Mouse (Mus musculus): Measurements from ENCODE around the gene Slc12a4. TPM values are rescaled to one million over a fixed set of nuclear protein-coding genes. Genes with fewer than 3 reads are reported as not detected.

The Slc12a4 gene
- total and polyA plus RNA-seq, 3 experiments = 35.0 to 54.6 (median 38.1) TPM

DNA sequence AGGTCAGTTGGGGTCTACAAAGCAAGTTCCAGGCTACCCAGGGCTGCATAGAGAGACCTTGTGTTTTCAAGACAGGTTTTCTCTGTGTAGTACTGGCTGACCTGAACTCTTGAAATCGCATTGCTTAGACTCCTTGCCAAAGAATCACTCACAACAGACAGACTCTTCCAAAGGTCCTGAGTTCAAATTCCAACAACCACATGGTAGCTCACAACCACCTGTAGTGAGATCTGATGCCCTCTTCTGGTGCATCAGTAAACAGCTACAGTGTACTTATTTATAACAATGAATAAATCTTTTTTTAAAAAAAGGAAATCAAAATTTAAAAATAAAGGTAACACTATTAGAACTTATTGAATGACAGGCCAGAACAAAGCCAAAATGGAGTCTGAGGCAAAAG, 15.2 kb upstream of the Slc12a4 start:
- Histone ChIP-seq H3K4me1 (ENCODE audit: control insufficient read depth, insufficient read depth, low read length) (no peaks in the 10 kb centered on the region), H3K79me2 (replicated peaks; ENCODE audit: control insufficient read depth, insufficient read depth, low read length) (no peaks in the 10 kb centered on the region), H3K36me3 (ENCODE audit: control insufficient read depth, insufficient read depth, low read length) (no peaks in the 10 kb centered on the region), H3K27ac (no peak overlapping the region), H3K9ac (ENCODE audit: low read depth, low read length) (no peak overlapping the region), H3K27me3 (ENCODE audit: control insufficient read depth, insufficient read depth, low read length) (no peaks in the 10 kb centered on the region), H3K4me3 (no peak overlapping the region)
- intact Hi-C loops (cut with DNase I) = no loop called here
- WGBS = 92% methylated on average over 1 of the region's 1 CpGs
- DNase-seq = no peak
- TF ChIP-seq CTCF (IDR thresholded peaks at IDR 0.05) (peak; percentile 45), EP300 (IDR thresholded peaks at IDR 0.05; ENCODE audit: insufficient read depth, low read depth, low read length) (no peak), POLR2A (IDR thresholded peaks at IDR 0.05; ENCODE audit: insufficient read depth, low read depth, low read length) (no peak)

DNA sequence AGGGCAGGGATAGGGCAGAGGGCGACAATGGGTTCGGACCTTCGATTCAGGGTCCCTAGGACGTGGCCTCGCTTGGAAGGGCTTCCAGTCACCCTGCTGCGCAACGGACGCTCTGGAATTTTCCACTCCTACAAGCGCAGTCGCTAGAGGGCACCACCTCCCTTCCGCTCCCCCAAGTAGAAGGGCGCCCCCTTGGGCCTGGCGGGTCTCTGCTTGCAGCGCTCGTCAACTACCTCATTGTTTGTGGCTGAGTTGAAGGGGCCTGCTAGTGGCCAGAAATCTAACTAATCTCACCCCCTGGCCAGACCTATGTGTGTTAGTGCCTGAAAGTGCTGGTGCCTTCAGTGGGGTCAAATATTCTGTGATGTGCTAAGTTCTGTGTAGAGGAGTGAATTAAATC, 13.4 kb upstream of the Slc12a4 start, which contains the start of gene Dpep3:
Gene Dpep3, minus strand, starts transcription at position 105 of the 400 bp plus-strand sequence.
- WGBS = 90% methylated on average over 15 of the region's 15 CpGs
- TF ChIP-seq CTCF (IDR thresholded peaks at IDR 0.05) (0 out of 2 replicates have a peak, but pooled peaks have one; percentile 11), EP300 (IDR thresholded peaks at IDR 0.05; ENCODE audit: insufficient read depth, low read depth, low read length) (no peak)
- H3K79me2 ChIP-seq (replicated peaks; ENCODE audit: control insufficient read depth, insufficient read depth, low read length) = no peaks in the 10 kb centered on the region
- intact Hi-C loops (cut with DNase I) = no loop called here
- H3K4me3 ChIP-seq = no peak within 1 kb of the TSS
- no peak for DNase-seq
- no peak within 1 kb of the TSS for H3K27ac ChIP-seq
- no peak within 1 kb of the TSS for H3K9ac ChIP-seq (ENCODE audit: low read depth, low read length)
- no peaks in the 10 kb centered on the region for H3K36me3 ChIP-seq (ENCODE audit: control insufficient read depth, insufficient read depth, low read length)
- no peaks in the 10 kb centered on the region for H3K4me1 ChIP-seq (ENCODE audit: control insufficient read depth, insufficient read depth, low read length)
- H3K27me3 ChIP-seq (ENCODE audit: control insufficient read depth, insufficient read depth, low read length) = no peaks in the 10 kb centered on the region

DNA sequence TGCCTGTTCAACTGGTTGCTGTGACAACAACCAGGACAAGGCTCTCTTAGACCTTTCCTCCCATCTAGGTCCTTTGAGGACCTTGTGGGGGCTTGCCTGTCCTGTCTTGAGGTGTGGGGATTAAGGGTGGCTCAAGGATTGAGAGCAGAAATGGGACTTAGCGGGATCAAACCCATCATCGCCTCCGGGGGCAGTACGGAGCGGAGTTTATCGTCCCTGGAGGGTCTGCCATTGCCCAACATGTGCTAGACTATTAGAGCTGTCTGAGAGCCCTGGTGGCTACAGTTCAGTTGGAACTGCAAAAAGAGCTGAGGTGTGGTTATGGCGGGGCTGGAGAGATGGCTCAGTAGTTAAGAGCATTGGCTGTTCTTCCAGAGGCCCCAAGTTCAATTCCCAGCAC, 9.5 kb upstream of the Slc12a4 start:
- intact Hi-C loops (cut with DNase I) = no loop called here
- no peak for TF ChIP-seq POLR2A (IDR thresholded peaks at IDR 0.05; ENCODE audit: insufficient read depth, low read depth, low read length)
- no peak for TF ChIP-seq CTCF (IDR thresholded peaks at IDR 0.05)
- no peak for TF ChIP-seq EP300 (IDR thresholded peaks at IDR 0.05; ENCODE audit: insufficient read depth, low read depth, low read length)
- H3K79me2 ChIP-seq (replicated peaks; ENCODE audit: control insufficient read depth, insufficient read depth, low read length) = no peaks in the 10 kb centered on the region
- no peak overlapping the region for H3K9ac ChIP-seq (ENCODE audit: low read depth, low read length)
- DNase-seq = no peak
- no peaks in the 10 kb centered on the region for H3K27me3 ChIP-seq (ENCODE audit: control insufficient read depth, insufficient read depth, low read length)
- H3K27ac ChIP-seq = no peak overlapping the region
- H3K4me1 ChIP-seq (ENCODE audit: control insufficient read depth, insufficient read depth, low read length) = no peaks in the 10 kb centered on the region
- H3K36me3 ChIP-seq (ENCODE audit: control insufficient read depth, insufficient read depth, low read length) = no peaks in the 10 kb centered on the region
- no peak overlapping the region for H3K4me3 ChIP-seq
- 68% methylated on average over 7 of the region's 7 CpGs for WGBS

DNA sequence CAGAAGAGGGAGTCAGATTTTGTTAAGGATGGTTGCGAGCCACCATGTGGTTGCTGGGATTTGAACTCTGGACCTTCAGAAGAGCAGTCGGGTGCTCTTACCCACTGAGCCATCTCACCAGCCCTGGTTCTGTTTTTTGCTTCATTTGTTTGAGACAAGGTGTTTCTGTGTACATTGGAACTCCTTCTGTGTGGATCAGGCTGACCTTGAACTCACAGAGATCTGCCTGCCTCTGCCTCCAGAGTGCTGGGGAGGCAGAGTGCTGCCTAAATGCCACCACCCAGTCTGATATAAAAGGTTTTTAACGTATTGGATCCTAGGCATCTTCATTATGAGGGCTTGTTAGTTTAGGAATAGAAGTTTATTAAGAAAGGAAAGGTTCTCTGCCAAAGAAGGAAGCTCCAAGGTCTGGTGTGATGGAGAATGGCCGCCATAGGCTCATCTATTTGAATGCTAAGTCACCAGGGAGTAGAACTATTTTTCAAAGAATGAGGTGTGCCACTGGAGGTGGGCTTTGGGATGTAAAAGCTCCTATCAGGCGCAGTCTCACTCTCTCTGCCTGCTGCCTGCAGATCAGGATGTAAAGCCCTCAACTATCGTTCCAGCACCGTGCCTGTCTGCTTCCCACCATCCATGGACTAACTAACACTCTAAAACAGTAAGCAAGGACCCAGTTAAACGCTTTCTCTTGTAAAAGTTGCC, 5.3 kb upstream of the Slc12a4 start:
- WGBS = 80% methylated on average over 8 of the region's 8 CpGs

DNA sequence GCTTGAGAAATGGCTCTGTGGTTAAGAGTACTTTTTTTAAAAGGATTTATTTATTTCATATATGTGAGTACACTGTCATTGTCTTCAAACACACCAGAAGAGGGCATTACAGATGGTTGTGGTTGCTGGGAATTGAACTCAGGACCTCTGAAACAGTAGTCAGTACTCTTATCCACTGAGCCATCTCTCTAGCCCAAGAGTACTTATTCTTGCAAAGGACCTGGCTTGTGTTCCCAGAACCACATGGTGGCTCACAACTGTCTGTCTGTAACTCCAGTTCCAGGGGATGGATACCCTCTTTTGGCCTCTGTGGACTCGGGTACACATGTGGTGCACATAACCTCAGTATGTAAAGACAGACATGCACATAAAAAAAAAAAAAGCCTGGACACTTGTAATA, 3.5 kb upstream of the Slc12a4 start:
- TF ChIP-seq POLR2A (IDR thresholded peaks at IDR 0.05; ENCODE audit: insufficient read depth, low read depth, low read length) (no peak), EP300 (IDR thresholded peaks at IDR 0.05; ENCODE audit: insufficient read depth, low read depth, low read length) (no peak), CTCF (IDR thresholded peaks at IDR 0.05) (no peak)
- DNase-seq = no peak
- H3K4me3 ChIP-seq = no peak overlapping the region
- H3K27ac ChIP-seq = no peak overlapping the region
- no peaks in the 10 kb centered on the region for H3K27me3 ChIP-seq (ENCODE audit: control insufficient read depth, insufficient read depth, low read length)
- peaks cover 1% of the 10 kb centered on the region; the same call in 1 of the 2 replicates for H3K79me2 ChIP-seq (replicated peaks; ENCODE audit: control insufficient read depth, insufficient read depth, low read length)
- H3K36me3 ChIP-seq (ENCODE audit: control insufficient read depth, insufficient read depth, low read length) = no peaks in the 10 kb centered on the region
- intact Hi-C loops (cut with DNase I) = no loop called here
- H3K4me1 ChIP-seq (ENCODE audit: control insufficient read depth, insufficient read depth, low read length) = peaks cover 10% of the 10 kb centered on the region
- no peak overlapping the region for H3K9ac ChIP-seq (ENCODE audit: low read depth, low read length)
- WGBS = 69% methylated on average over 1 of the region's 1 CpGs

More for the DNA sequence above, 5.3 kb upstream of the Slc12a4 start:
- no peaks in the 10 kb centered on the region for H3K27me3 ChIP-seq (ENCODE audit: control insufficient read depth, insufficient read depth, low read length)
- no peak for DNase-seq
- H3K9ac ChIP-seq (ENCODE audit: low read depth, low read length) = no peak overlapping the region
- no peaks in the 10 kb centered on the region for H3K36me3 ChIP-seq (ENCODE audit: control insufficient read depth, insufficient read depth, low read length)
- H3K27ac ChIP-seq = no peak overlapping the region
- H3K4me3 ChIP-seq = no peak overlapping the region
- intact Hi-C loops (cut with DNase I) = no loop called here
- TF ChIP-seq EP300 (IDR thresholded peaks at IDR 0.05; ENCODE audit: insufficient read depth, low read depth, low read length) (no peak), CTCF (IDR thresholded peaks at IDR 0.05) (no peak), POLR2A (IDR thresholded peaks at IDR 0.05; ENCODE audit: insufficient read depth, low read depth, low read length) (no peak)
- peaks cover 4% of the 10 kb centered on the region for H3K4me1 ChIP-seq (ENCODE audit: control insufficient read depth, insufficient read depth, low read length)
- H3K79me2 ChIP-seq (replicated peaks; ENCODE audit: control insufficient read depth, insufficient read depth, low read length) = no peaks in the 10 kb centered on the region

DNA sequence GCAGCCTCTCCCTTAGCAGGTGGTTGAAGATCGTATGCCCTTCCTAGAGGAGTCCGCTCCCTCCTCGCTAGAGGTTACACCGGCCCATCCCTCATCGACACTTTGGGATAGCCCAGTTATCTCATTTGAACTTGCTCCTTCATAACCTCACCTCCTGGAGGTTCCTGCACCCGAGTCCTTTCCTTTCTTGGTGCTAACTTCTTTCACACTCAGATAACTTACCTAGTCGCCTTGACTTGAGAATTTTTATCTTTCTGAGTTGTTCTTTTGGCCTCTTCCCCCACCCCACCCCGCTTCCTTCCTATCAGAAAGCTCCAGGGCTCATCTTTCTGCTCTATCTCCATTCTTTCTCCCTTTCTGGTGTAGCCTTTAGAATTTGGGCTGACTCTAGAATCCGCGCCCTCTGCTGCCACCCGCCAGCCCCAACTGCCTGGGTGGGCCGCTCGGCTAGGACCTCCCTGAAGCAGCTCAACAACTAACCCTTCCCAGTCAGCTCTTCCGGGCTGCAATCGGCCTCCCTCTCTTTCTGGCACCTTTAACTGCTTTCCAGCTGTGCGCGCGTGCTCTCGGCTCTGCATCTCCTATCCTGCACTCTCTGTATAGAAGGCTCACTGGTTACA, 905 bp upstream of the Slc12a4 start:
- DNase-seq = peak in 1 of 2 experiments; percentile 52
- Histone ChIP-seq H3K4me3 (peak overlapping the region; percentile 95), H3K27ac (peak overlapping the region; percentile 95), H3K36me3 (ENCODE audit: control insufficient read depth, insufficient read depth, low read length) (no peaks in the 10 kb centered on the region), H3K79me2 (replicated peaks; ENCODE audit: control insufficient read depth, insufficient read depth, low read length) (peaks cover 1% of the 10 kb centered on the region; the same call in 1 of the 2 replicates), H3K27me3 (ENCODE audit: control insufficient read depth, insufficient read depth, low read length) (no peaks in the 10 kb centered on the region), H3K9ac (ENCODE audit: low read depth, low read length) (no peak overlapping the region), H3K4me1 (ENCODE audit: control insufficient read depth, insufficient read depth, low read length) (peaks cover 15% of the 10 kb centered on the region)
- 13% methylated on average over 19 of the region's 19 CpGs for WGBS
- TF ChIP-seq POLR2A (IDR thresholded peaks at IDR 0.05; ENCODE audit: insufficient read depth, low read depth, low read length) (no peak), EP300 (IDR thresholded peaks at IDR 0.05; ENCODE audit: insufficient read depth, low read depth, low read length) (no peak), CTCF (IDR thresholded peaks at IDR 0.05) (no peak)
- intact Hi-C loops (cut with DNase I) = no loop called here
